Mouse (Mus musculus) left cerebral cortex, postnatal 36 days (tissue): ENCODE results near the gene Gm6096. TPM values are rescaled to one million over a fixed set of nuclear protein-coding genes. Genes with fewer than 3 reads are reported as not detected.

Source experiments
- DNase-seq, 2 experiments: peaks; one replicate each; pipeline ENCODE4 v3.0.0; 2021 to 2022; ENCODE audit warnings: low spot score in 2 of 2, mixed read lengths in 1 of 2
- intact Hi-C: fragments of 180-260 bp; cut with DNase I; formaldehyde crosslinking; loops from one replicate; pipeline ENCODE4 v1.15.1; 2025
- total RNA-seq, 2 experiments: library from RNA; stranded (reverse); gene quantifications; 2 replicates each; pipeline ENCODE4 v1.2.3; 2021

Gene Gm6096
- total RNA-seq, 2 experiments from 2014 or later = not detected

- DNase-seq = no peak
- intact Hi-C loops = no loop called here
Measured at GRCm38 (mm10) chr7:34291265-34291664, 40.4 kb downstream of the Gm6096 start.

DNA sequence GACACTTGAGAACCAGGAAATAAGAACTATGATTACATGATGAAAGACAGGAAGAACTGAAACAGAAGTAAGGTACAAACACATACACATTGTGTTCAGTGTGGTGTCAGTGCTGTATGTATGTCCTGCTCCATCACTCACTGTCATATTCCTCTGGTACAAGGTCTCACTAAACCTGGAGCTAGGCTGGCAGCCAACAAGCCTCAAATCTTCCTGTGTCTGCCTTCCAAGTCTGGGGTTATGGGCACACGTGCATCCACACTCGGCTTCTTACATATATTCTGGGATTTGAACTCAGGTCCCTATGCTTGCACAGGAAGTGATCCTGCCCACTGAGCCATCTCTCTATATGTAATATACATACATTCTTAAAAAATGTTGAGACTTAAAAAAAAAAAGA, 41.8 kb downstream of the Gm6096 start:
- no peak for DNase-seq
- intact Hi-C loops = no loop called here

DNA sequence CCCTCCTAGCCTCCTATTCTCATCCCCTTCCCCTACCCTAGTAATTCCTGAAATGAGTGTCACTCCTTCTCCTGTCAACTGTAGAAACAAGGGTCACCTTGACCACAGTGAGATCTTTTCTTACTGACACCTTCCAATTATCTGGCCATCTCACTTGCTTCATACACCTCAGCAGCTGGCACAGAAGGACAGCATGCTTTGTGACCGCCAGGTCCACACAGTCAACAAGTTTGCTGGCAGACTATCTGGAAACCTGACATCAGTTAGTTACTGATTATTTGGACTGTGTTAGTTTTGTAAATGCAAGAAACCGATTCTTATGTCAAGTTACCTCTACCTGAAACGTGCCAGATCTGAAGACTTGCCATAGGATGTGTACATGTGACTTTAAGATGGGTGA, 45.3 kb downstream of the Gm6096 start:
- no peak for DNase-seq

GRCm38 (mm10) chr7:34298818-34299217, 48.0 kb downstream of the Gm6096 start:
- no peak for DNase-seq
- intact Hi-C loops = no loop called here

More for the DNA sequence above, 45.3 kb downstream of the Gm6096 start:
- intact Hi-C loops = no loop called here

Other genes starting within 250 kb of the Gm6096 start
- gene Scgb2b27, start 237.1 kb upstream of the Gm6096 start, total RNA-seq = not detected
- not detected for gene Scgb1b27, start 229.6 kb upstream of the Gm6096 start, total RNA-seq
- not detected for gene Scgb1b30, start 155.6 kb upstream of the Gm6096 start, total RNA-seq
- gene Wtip, start 117.8 kb upstream of the Gm6096 start, total RNA-seq = 10 to 100 TPM; 11.6 to 12.3 TPM
- 10 to 100 TPM; 88.9 to 89.2 TPM for gene Uba2, start 81.4 kb upstream of the Gm6096 start, total RNA-seq
- 10 to 100 TPM; 20.2 to 24.1 TPM for gene Pdcd2l, start 54.4 kb upstream of the Gm6096 start, total RNA-seq
- gene Gpi1, start 20.7 kb upstream of the Gm6096 start, total RNA-seq = 100 to 1,000 TPM; 657 to 689 TPM
- gene 4931406P16Rik, start 62.5 kb downstream of the Gm6096 start, total RNA-seq = 10 to 100 TPM; 38.6 to 49.4 TPM
- gene Lsm14a, start 142.3 kb downstream of the Gm6096 start, total RNA-seq = 10 to 100 TPM; 80.9 to 83.4 TPM